Mouse (Mus musculus): ENCODE results near the gene Agbl3. TPM values are rescaled to one million over a fixed set of nuclear protein-coding genes. Genes with fewer than 3 reads are reported as not detected.
A peak's percentile ranks its signal among the peaks of the same experiment; 100 is the strongest.

Agbl3 gene
- polyA plus RNA-seq, 1 experiment from 2014 or later = 5.9 TPM

DNA sequence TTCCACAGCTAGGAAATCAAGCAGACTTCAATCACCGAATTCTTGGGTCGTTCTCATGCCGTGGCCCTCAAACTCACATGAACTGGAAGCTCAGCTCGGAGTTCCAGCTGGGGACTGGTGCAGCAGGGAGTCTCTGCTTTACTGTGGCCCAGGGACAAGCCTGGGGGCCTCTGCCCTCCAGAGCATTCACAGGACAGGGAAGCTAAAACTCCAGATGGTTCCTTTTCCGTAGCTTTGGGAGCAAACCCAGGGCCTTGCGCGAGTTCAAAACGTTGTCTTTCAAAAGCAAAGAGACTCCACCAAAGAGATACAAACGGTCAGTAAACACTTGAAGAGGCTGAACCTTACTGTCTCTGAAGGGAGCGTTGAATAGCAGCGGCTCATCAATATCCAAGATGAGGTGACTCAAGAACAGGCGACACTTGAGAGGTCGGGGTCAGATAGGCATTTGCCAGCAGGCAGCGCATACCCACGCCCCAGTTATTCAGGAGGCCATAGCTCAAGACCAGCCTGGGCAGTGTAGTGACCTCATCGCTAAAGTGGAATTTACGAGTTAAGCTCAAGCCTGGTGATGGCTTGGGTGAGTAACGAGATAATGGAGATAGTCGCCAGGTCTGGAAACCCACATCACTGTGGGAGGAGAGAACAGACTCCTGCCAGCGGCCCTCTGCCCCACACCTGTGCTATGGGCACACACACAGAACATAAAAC is 88.4 kb downstream of the Agbl3 start:
- H3K4me3 ChIP-seq = no peak overlapping the region
- peaks cover 11% of the 10 kb centered on the region; the same call in 1 of the 2 replicates for H3K36me3 ChIP-seq
- 81% methylated on average over 20 of the region's 20 CpGs for WGBS
- peak overlapping the region; percentile 60 for H3K27ac ChIP-seq
- H3K4me1 ChIP-seq (replicated peaks) = peaks cover 34% of the 10 kb centered on the region
- H3K9me3 ChIP-seq = no peaks in the 10 kb centered on the region
- no peak for DNase-seq (ENCODE audit: low spot score)
- no peaks in the 10 kb centered on the region for H3K27me3 ChIP-seq (ENCODE audit: insufficient read depth, poor library complexity, severe bottlenecking)

DNA sequence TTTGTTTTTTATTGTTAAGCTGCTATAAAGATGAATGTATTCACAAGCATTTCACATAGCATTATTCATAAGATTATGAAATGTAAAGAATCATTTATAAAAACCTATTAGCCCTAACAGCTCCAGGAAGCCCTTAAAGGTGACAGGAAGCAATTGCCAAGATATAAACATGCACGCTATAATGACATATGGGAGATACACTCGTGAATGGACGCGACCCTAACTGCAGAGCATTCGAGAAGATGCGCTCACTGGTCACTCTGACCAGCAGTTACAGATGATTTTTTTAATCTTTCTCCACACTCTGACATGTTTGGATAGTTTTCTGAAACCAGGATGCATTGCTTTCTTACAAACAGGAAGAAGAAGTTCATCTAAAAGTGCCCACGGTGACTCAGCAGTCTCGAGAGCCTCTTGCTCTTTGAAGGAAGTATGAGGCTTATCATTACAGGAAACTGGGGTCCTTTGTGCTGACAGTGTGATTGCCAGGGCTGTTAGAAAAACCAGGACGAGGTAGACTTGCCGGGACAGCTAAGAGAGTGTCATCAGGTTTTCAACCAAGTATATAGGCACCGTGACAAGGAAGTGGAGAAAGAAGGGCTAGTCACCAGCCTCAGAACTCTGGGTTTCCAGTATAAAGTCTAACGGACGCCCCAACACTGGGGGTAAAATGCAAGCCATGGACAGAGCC is 89.1 kb downstream of the Agbl3 start:
- DNase-seq (ENCODE audit: low spot score) = no peak
- Histone ChIP-seq H3K27me3 (ENCODE audit: insufficient read depth, poor library complexity, severe bottlenecking) (no peaks in the 10 kb centered on the region), H3K36me3 (peaks cover 18% of the 10 kb centered on the region; the same call in 1 of the 2 replicates), H3K9me3 (no peaks in the 10 kb centered on the region), H3K4me1 (replicated peaks) (peaks cover 41% of the 10 kb centered on the region), H3K4me3 (no peak overlapping the region), H3K27ac (peak overlapping the region; percentile 72; the same call in 1 of the 2 replicates)
- WGBS = 85% methylated on average over 13 of the region's 13 CpGs

DNA sequence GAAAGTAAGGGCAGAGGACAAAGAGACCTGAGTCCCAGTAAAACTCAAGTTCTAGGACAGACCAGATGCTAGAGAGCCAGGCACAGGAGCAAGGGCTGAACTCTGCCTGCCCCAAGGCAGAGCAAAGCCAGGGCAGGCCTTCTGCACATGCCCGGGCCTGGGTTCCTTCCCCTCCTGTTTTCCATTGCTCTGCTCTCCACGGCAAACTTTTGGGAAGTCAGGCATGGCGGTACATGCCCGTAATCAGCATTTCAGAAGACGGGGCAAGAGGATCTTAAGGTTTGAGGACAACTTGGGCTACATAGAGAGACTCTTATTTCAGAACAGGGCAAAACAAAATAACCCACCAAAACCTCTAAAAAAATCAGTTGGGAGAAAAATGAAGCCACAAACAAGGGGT is 89.9 kb downstream of the Agbl3 start:
- Histone ChIP-seq H3K4me3 (no peak overlapping the region), H3K27me3 (ENCODE audit: insufficient read depth, poor library complexity, severe bottlenecking) (no peaks in the 10 kb centered on the region), H3K36me3 (peaks cover 21% of the 10 kb centered on the region; the same call in 1 of the 2 replicates), H3K9me3 (no peaks in the 10 kb centered on the region), H3K4me1 (replicated peaks) (peaks cover 47% of the 10 kb centered on the region), H3K27ac (peak overlapping the region; percentile 72)
- no peak for DNase-seq (ENCODE audit: low spot score)
- WGBS = 85% methylated on average over 5 of the region's 5 CpGs

DNA sequence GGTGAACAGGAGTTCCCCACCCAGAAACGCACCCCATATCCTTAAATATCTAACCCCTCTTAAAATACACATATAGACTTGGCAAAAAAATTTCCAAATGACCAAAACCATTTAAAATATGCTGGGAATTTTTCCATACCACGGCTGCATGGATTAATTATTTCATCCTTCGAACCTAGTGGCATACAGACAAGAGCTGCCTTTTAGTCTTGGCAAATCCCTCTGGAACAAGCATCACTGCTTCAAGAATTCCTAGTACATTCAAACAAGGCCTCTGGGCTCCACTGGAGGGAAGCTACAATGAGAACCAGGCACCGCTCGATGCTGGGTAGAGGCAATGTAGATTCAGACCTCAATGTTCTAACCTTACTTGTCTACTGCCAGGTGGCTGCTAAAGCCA is 90.5 kb downstream of the Agbl3 start:
- Histone ChIP-seq H3K4me1 (replicated peaks) (peaks cover 46% of the 10 kb centered on the region), H3K36me3 (peaks cover 24% of the 10 kb centered on the region; the same call in 1 of the 2 replicates), H3K27ac (peak overlapping the region; percentile 16; the same call in 1 of the 2 replicates), H3K4me3 (no peak overlapping the region), H3K27me3 (ENCODE audit: insufficient read depth, poor library complexity, severe bottlenecking) (no peaks in the 10 kb centered on the region), H3K9me3 (no peaks in the 10 kb centered on the region)
- WGBS = 88% methylated on average over 5 of the region's 5 CpGs
- DNase-seq (ENCODE audit: low spot score) = no peak

DNA sequence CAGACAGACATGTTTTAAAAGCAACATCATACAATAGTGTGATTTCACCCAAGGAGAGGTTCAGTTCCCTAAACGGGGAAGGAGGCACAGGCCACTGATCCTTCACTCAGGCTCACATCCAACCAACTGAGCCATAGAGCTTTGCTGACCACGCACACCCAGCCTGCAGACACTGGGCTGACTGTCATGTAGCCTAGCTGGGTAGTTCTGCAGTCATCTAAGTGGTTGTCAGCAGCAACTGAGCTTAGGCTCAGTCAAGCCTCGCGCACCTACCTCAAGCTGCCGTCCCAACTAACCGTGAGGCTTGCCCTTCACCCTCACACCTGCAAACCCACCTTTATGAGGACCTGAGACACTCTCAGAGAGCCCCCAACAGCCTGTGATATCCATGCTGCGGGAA is 91.7 kb downstream of the Agbl3 start:
- Histone ChIP-seq H3K36me3 (peaks cover 24% of the 10 kb centered on the region; the same call in 1 of the 2 replicates), H3K9me3 (no peaks in the 10 kb centered on the region), H3K4me3 (no peak overlapping the region), H3K27me3 (ENCODE audit: insufficient read depth, poor library complexity, severe bottlenecking) (no peaks in the 10 kb centered on the region), H3K4me1 (replicated peaks) (peaks cover 46% of the 10 kb centered on the region), H3K27ac (no peak overlapping the region)
- WGBS = 90% methylated on average over 7 of the region's 7 CpGs
- no peak for DNase-seq (ENCODE audit: low spot score)

DNA sequence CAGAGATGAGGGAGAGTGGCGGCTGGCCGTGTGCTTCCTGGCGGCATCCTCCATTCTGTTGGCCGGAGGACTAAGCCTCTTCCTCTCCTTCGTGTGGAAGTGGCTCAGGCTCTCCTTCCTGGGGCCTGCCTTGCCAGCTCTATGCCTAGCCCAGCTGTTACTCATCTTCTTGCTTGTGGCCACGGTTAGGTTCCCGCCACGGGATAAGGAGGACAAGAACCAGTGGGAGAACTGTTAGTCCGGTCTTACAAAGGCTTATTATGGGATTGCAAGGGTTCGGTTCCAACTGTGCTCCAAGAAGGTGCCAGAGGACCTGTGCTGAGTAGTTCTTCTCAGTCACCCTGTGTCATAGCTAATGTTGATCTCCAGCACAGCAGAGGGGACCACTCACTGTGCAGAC is 92.6 kb downstream of the Agbl3 start:
- H3K27ac ChIP-seq = no peak overlapping the region
- H3K9me3 ChIP-seq = no peaks in the 10 kb centered on the region
- DNase-seq (ENCODE audit: low spot score) = no peak
- peaks cover 24% of the 10 kb centered on the region; the same call in 1 of the 2 replicates for H3K36me3 ChIP-seq
- H3K4me1 ChIP-seq (replicated peaks) = peaks cover 48% of the 10 kb centered on the region
- H3K27me3 ChIP-seq (ENCODE audit: insufficient read depth, poor library complexity, severe bottlenecking) = no peaks in the 10 kb centered on the region
- 90% methylated on average over 10 of the region's 10 CpGs for WGBS
- H3K4me3 ChIP-seq = no peak overlapping the region

DNA sequence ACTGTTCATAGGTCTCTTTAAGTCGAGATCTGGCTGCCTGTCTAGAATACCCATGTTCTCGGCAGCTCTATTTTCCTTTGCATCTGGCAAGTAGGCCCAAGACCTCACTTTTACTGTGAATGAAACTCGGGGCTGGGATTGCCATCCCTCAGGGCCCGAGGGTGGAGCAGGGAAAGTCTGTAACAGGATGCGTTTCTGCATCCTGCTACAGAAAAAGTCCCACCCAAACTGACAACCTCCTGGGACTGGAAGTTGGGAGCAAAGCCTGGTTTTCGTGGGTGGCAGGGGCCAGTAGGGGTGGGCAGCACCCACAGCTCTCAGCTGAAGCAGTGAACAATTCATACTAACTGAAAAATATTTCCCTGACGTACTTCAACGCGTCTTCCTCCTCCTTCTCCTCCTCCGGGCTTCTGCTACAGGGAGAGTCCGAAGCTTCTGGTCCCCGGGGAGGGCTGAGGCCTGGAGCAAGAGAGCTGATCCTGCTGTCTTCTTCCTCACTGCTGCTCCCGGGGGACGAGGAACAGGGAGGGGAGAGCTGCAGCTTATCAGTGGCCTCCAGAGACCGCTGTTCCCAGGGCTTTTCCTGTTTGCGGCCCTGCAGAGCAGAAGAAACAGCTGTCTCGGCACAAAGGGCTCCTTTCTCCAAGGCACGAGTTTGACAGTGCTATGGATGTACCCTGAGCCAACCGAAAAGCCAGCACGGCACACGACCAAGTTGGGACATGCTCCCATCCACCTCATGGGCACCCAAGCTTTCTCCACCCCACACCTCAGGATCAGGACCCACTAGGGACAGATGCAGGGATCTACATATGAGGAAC is 94.1 kb downstream of the Agbl3 start:
- WGBS = 72% methylated on average over 21 of the region's 21 CpGs
- no peak overlapping the region for H3K4me3 ChIP-seq
- no peak for DNase-seq (ENCODE audit: low spot score)
- H3K27ac ChIP-seq = peak overlapping the region; percentile 60
- H3K27me3 ChIP-seq (ENCODE audit: insufficient read depth, poor library complexity, severe bottlenecking) = no peaks in the 10 kb centered on the region
- H3K4me1 ChIP-seq (replicated peaks) = peaks cover 55% of the 10 kb centered on the region
- no peaks in the 10 kb centered on the region for H3K9me3 ChIP-seq
- H3K36me3 ChIP-seq = peaks cover 30% of the 10 kb centered on the region

DNA sequence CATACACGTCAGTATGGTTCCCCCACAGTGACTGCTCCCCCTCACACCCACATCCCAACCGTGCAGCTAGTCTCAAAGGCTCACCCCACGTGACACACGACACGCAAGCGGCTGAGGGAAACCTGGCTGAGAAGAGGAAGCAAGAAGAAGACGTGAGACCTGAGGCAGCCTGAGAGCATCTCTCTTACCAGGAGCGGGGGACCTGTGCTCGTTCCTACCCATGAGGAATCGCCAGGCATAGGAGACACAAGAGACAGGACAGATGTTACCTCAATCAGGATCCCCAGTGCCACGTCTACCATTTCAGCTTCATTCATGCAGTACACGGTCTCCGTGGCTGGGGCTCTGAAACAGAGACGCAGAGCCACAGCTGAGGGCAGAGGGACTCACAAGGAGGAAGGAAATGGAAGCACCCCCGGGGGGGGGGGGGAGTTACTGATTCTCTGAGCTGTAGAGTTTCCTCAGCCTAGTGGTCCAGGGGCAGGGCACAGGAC is 95.1 kb downstream of the Agbl3 start:
- peaks cover 39% of the 10 kb centered on the region for H3K36me3 ChIP-seq

DNA sequence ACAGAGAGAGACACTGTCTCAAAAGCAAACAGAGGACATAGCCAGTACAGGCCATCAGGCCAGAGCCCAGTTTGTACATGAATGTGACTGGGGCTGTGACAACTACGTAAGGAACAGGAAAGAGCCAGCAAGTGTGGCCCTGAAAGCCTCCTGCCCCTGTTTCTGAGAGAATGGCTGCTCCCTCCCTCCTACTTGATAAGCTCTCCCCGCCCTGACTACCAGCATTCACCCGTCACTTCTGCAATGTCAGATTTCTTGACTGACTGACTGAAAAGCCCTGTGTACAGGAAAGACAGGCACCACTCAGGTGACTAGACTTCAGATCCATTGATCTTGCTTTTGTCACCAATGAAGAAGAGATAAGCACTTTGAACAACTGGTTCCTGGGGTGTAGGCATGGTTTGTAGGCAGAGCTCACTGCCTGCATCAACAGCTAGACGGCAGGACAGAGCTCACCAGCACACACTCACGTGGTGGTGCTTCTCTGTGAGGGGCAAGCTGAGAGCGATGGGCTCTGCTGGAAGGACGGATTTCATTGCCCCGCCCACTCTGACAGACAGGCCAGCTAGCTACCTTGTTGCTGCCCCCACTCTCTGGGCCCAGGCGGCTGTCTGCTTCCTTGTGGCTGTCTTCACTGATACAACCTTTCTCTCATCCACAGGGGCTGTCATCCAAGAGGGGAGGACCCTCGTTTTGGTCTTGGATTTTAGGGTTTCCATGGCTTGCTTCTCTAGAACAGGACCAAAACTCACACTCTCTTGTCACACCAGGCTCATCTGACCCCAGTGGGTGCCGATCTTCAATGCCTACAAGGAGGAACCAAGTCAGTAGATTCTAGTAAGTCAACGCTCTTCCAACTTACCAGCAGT is 96.0 kb downstream of the Agbl3 start:
- Histone ChIP-seq H3K4me3 (peak overlapping the region; percentile 76; the same call in 1 of the 2 replicates), H3K27me3 (ENCODE audit: insufficient read depth, poor library complexity, severe bottlenecking) (no peaks in the 10 kb centered on the region), H3K27ac (peak overlapping the region; percentile 95), H3K36me3 (peaks cover 48% of the 10 kb centered on the region), H3K9me3 (no peaks in the 10 kb centered on the region), H3K4me1 (replicated peaks) (peaks cover 53% of the 10 kb centered on the region)
- WGBS = 62% methylated on average over 12 of the region's 12 CpGs
- no peak for DNase-seq (ENCODE audit: low spot score)

More for the DNA sequence above, 95.1 kb downstream of the Agbl3 start:
- peak overlapping the region; percentile 60 for H3K27ac ChIP-seq
- H3K27me3 ChIP-seq (ENCODE audit: insufficient read depth, poor library complexity, severe bottlenecking) = no peaks in the 10 kb centered on the region
- DNase-seq (ENCODE audit: low spot score) = no peak
- no peak overlapping the region for H3K4me3 ChIP-seq
- no peaks in the 10 kb centered on the region for H3K9me3 ChIP-seq
- WGBS = 91% methylated on average over 15 of the region's 15 CpGs
- H3K4me1 ChIP-seq (replicated peaks) = peaks cover 56% of the 10 kb centered on the region

DNA sequence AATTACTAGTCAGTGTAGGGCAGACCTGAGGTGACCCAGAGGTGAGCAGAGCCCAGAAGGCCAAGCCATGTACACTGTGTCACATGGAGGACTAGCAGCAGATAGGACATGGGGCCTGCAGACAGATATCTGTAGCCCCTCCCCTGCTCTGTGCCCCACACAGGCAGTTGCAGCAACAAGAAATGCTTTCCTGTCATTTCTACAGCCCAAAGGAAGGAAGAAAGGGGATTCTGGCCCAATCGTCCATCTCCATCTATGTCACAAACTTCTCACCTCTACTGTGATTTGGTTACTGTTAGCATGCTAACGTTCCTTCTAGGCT is 96.6 kb downstream of the Agbl3 start:
- H3K27ac ChIP-seq = peak overlapping the region; percentile 95
- 58% methylated on average over 2 of the region's 2 CpGs for WGBS
- no peaks in the 10 kb centered on the region for H3K9me3 ChIP-seq
- peaks cover 54% of the 10 kb centered on the region for H3K36me3 ChIP-seq
- DNase-seq (ENCODE audit: low spot score) = peak; percentile 7
- peaks cover 53% of the 10 kb centered on the region for H3K4me1 ChIP-seq (replicated peaks)
- H3K4me3 ChIP-seq = peak overlapping the region; percentile 76
- H3K27me3 ChIP-seq (ENCODE audit: insufficient read depth, poor library complexity, severe bottlenecking) = no peaks in the 10 kb centered on the region

DNA sequence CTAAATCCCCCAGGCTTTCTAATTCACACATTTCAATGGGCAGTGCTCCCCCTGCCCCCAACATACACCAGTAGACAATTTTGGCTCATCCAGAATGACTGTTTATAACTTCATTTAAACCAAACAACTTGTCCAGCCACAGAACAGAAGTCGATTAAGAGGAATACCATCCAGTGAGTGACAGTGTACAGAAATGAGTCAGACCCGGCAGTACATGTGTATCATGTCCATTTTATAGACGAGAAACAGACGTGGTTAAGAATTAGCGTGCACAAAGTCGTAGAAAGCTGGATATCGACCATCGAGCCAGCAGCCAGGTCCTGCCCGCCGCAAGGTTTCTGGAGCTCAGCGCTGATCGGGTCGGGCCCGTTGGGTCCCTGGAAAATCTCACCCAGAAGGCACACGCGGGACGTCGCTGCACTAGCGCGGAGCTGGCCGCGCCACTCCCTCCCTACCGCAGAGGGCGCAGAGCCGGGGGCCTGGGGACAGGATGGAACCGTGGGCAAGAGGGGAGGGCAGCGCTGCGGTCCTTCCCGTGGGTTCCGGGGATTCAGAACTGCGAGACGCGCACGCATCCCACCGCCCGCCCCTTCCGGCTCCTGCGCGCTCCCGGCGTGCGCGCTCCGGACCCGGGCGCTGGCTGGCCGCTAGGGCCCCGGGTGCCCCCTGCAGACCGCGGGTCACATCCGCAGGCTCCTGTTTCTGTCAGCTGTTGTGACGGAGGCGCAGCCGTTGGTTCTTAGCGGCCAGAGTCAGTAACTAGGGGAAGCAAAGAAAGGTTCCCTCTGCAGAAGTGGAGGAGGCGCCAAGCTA is 97.5 kb downstream of the Agbl3 start, which contains the start of gene Cyren:
Gene Cyren, minus strand, starts transcription at position 552 of the 813 bp plus-strand sequence.
- Histone ChIP-seq H3K4me3 (peak within 1 kb of the TSS; percentile 76), H3K36me3 (peaks cover 62% of the 10 kb centered on the region), H3K27me3 (ENCODE audit: insufficient read depth, poor library complexity, severe bottlenecking) (no peaks in the 10 kb centered on the region), H3K9me3 (no peaks in the 10 kb centered on the region), H3K4me1 (replicated peaks) (peaks cover 53% of the 10 kb centered on the region), H3K27ac (peak within 1 kb of the TSS; percentile 95)
- WGBS = under 1% methylated on average over 56 of the region's 56 CpGs
- peak; percentile 91 for DNase-seq (ENCODE audit: low spot score)

All from hindbrain, embryonic 10.5 days (tissue).